Mouse (Mus musculus): ENCODE data around the gene Ugt1a7c. TPM values are rescaled to one million over a fixed set of nuclear protein-coding genes. Genes with fewer than 3 reads are reported as not detected.
A peak's percentile ranks its signal among the peaks of the same experiment; 100 is the strongest.
"Not testable (repeated sequence)": the region's sequence is repeated elsewhere in the genome, so short reads cannot be mapped to it uniquely, and the experiment has no call there.

Ugt1a7c gene
- polyA plus RNA-seq, 1 experiment, result 3.8 TPM

GRCm38 (mm10) chr1:88136646-88137045 lies 41.8 kb downstream of the Ugt1a7c start:
- H3K4me1 ChIP-seq (ENCODE audit: control insufficient read depth, insufficient read depth, low read length), result peaks cover 1% of the 10 kb centered on the region
- no peak overlapping the region for H3K4me3 ChIP-seq (replicated peaks; ENCODE audit: control insufficient read depth, low read depth, low read length)
- no peak overlapping the region for H3K27ac ChIP-seq (ENCODE audit: control insufficient read depth, insufficient read depth, low read depth, low read length, poor library complexity)
- 71% methylated on average over 2 of the region's 2 CpGs for WGBS
- TF ChIP-seq POLR2A (IDR thresholded peaks at IDR 0.05; ENCODE audit: borderline replicate concordance, control insufficient read depth, low read depth, low read length), result no peak
- TF ChIP-seq CTCF (IDR thresholded peaks at IDR 0.05; ENCODE audit: control insufficient read depth, insufficient read depth, low read length), result no peak

DNA sequence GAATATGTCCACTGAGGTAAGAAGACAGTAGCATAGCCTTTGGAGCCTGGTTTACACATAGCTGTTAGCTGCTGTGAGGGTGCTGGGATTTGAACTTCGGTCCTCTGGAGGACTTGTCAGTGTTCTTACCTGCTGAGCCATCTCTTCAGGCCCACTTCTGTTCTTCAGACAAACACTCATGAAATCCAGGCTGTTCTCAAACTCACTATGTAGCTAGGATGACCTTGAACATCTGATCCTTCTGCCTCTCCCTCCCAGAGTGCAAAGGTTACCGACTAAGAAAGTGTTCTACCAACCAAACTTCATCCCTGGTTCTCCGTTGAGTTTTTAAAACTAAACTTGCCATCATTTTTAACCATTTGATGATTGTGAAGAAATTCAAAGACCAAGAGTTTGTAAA lies 42.4 kb downstream of the Ugt1a7c start:
- 76% methylated on average over 3 of the region's 3 CpGs for WGBS
- peaks cover 1% of the 10 kb centered on the region for H3K4me1 ChIP-seq (ENCODE audit: control insufficient read depth, insufficient read depth, low read length)
- no peak for TF ChIP-seq CTCF (IDR thresholded peaks at IDR 0.05; ENCODE audit: control insufficient read depth, insufficient read depth, low read length)
- no peak for TF ChIP-seq POLR2A (IDR thresholded peaks at IDR 0.05; ENCODE audit: borderline replicate concordance, control insufficient read depth, low read depth, low read length)
- no peak overlapping the region for H3K4me3 ChIP-seq (replicated peaks; ENCODE audit: control insufficient read depth, low read depth, low read length)
- H3K27ac ChIP-seq (ENCODE audit: control insufficient read depth, insufficient read depth, low read depth, low read length, poor library complexity), result no peak overlapping the region

- no peak overlapping the region for H3K4me3 ChIP-seq (replicated peaks; ENCODE audit: control insufficient read depth, low read depth, low read length)
Measured at GRCm38 (mm10) chr1:88138145-88138544, 43.3 kb downstream of the Ugt1a7c start.

GRCm38 (mm10) chr1:88140492-88140891 lies 45.6 kb downstream of the Ugt1a7c start:
- H3K27ac ChIP-seq (ENCODE audit: control insufficient read depth, insufficient read depth, low read depth, low read length, poor library complexity); H3K4me3 ChIP-seq (replicated peaks; ENCODE audit: control insufficient read depth, low read depth, low read length); H3K4me1 ChIP-seq (ENCODE audit: control insufficient read depth, insufficient read depth, low read length): not testable (repeated sequence)
- 29% methylated on average over 1 of the region's 1 CpGs for WGBS

More at GRCm38 (mm10) chr1:88138145-88138544, 43.3 kb downstream of the Ugt1a7c start:
- Histone ChIP-seq H3K4me1 (ENCODE audit: control insufficient read depth, insufficient read depth, low read length) (peaks cover 1% of the 10 kb centered on the region), H3K27ac (ENCODE audit: control insufficient read depth, insufficient read depth, low read depth, low read length, poor library complexity) (no peak overlapping the region)
- WGBS, result 79% methylated on average over 1 of the region's 1 CpGs
- TF ChIP-seq POLR2A (IDR thresholded peaks at IDR 0.05; ENCODE audit: borderline replicate concordance, control insufficient read depth, low read depth, low read length) (no peak), CTCF (IDR thresholded peaks at IDR 0.05; ENCODE audit: control insufficient read depth, insufficient read depth, low read length) (no peak)

GRCm38 (mm10) chr1:88143966-88144675 lies 49.3 kb downstream of the Ugt1a7c start:
- WGBS, result 18% methylated on average over 5 of the region's 5 CpGs
- TF ChIP-seq CTCF (IDR thresholded peaks at IDR 0.05; ENCODE audit: control insufficient read depth, insufficient read depth, low read length), result peak; percentile 65

DNA sequence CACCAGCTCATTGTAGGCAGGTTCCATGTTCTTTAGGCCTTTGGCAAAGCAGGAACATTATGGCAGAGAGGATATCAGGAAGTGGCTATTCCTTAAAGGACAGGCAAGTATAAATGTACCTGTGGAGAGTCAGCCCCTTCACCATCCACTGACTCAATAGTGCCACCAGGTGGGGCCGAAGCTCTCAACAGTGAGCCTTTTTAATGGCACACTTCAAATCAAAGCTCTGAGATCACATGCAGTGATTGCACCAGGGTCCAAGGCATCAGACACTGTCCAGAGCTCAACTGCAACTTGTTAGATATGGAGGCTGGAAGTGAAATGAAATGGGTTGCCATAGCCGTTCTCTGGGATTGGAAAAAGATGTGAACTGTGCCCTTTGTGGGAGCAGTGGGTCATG lies 50.4 kb downstream of the Ugt1a7c start:
- not testable (repeated sequence) for H3K4me1 ChIP-seq (ENCODE audit: control insufficient read depth, insufficient read depth, low read length); H3K27ac ChIP-seq (ENCODE audit: control insufficient read depth, insufficient read depth, low read depth, low read length, poor library complexity); H3K4me3 ChIP-seq (replicated peaks; ENCODE audit: control insufficient read depth, low read depth, low read length)
- 75% methylated on average over 2 of the region's 2 CpGs for WGBS

More at GRCm38 (mm10) chr1:88143966-88144675, 49.3 kb downstream of the Ugt1a7c start:
- H3K4me3 ChIP-seq (replicated peaks; ENCODE audit: control insufficient read depth, low read depth, low read length); H3K4me1 ChIP-seq (ENCODE audit: control insufficient read depth, insufficient read depth, low read length); H3K27ac ChIP-seq (ENCODE audit: control insufficient read depth, insufficient read depth, low read depth, low read length, poor library complexity): not testable (repeated sequence)

GRCm38 (mm10) chr1:88150133-88150532 lies 55.3 kb downstream of the Ugt1a7c start:
- not testable (repeated sequence) for H3K4me3 ChIP-seq (replicated peaks; ENCODE audit: control insufficient read depth, low read depth, low read length); H3K27ac ChIP-seq (ENCODE audit: control insufficient read depth, insufficient read depth, low read depth, low read length, poor library complexity); H3K4me1 ChIP-seq (ENCODE audit: control insufficient read depth, insufficient read depth, low read length)
- 86% methylated on average over 2 of the region's 2 CpGs for WGBS

DNA sequence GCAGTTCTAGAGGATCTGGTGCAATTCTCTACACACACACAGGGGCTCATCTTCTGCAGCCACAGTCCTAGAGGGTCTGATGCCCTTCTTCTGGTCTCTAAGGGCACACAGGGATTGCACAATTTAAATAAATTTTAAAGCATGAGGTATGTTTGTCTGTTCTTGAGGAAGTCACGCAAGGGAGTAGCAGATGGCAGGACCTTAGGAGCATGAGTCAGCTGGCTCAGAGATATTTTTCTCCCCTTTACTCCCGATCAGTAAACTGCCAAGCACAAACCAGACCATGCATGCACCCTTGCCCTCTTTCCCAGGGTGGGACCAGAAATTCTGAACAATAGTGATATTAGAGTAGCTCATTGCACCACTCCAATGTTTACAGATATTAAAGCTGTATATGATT lies 63.6 kb downstream of the Ugt1a7c start:
- TF ChIP-seq CTCF (IDR thresholded peaks at IDR 0.05; ENCODE audit: control insufficient read depth, insufficient read depth, low read length) (no peak), POLR2A (IDR thresholded peaks at IDR 0.05; ENCODE audit: borderline replicate concordance, control insufficient read depth, low read depth, low read length) (no peak)
- Histone ChIP-seq H3K27ac (ENCODE audit: control insufficient read depth, insufficient read depth, low read depth, low read length, poor library complexity) (no peak overlapping the region), H3K4me3 (replicated peaks; ENCODE audit: control insufficient read depth, low read depth, low read length) (no peak overlapping the region), H3K4me1 (ENCODE audit: control insufficient read depth, insufficient read depth, low read length) (no peaks in the 10 kb centered on the region)
- 19% methylated on average over 2 of the region's 2 CpGs for WGBS

- H3K4me1 ChIP-seq (ENCODE audit: control insufficient read depth, insufficient read depth, low read length), result no peaks in the 10 kb centered on the region
- no peak within 1 kb of the TSS for H3K27ac ChIP-seq (ENCODE audit: control insufficient read depth, insufficient read depth, low read depth, low read length, poor library complexity)
- TF ChIP-seq POLR2A (IDR thresholded peaks at IDR 0.05; ENCODE audit: borderline replicate concordance, control insufficient read depth, low read depth, low read length) (no peak), CTCF (IDR thresholded peaks at IDR 0.05; ENCODE audit: control insufficient read depth, insufficient read depth, low read length) (no peak)
- no peak within 1 kb of the TSS for H3K4me3 ChIP-seq (replicated peaks; ENCODE audit: control insufficient read depth, low read depth, low read length)
- WGBS, result 88% methylated on average over 5 of the region's 5 CpGs
Measured at GRCm38 (mm10) chr1:88165711-88166110, 70.8 kb downstream of the Ugt1a7c start, which contains the start of gene Ugt1a5. TSS of gene Ugt1a5 (plus strand) at chr1:88166012.

DNA sequence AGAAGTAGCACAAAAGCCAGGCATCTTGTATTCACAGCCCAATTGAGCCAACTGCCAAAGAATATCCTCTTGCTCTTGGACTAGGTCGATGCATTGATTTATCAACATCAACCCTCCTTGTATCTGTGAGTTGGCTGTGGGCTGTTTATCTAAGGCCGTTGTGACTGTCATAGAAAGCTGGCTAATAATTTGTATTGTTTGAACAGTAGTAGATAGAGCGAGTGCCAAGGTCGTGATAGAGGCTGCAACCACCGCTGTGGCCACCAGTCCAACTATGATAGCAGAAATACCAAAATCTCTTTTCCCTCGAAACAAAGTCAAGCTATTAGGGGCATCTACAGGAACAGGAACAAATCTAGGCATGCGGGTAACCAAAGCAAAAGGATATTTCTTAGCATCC lies 77.3 kb downstream of the Ugt1a7c start:
- 75% methylated on average over 7 of the region's 7 CpGs for WGBS

More for the DNA sequence above, 77.3 kb downstream of the Ugt1a7c start:
- not testable (repeated sequence) for H3K4me3 ChIP-seq (replicated peaks; ENCODE audit: control insufficient read depth, low read depth, low read length); H3K4me1 ChIP-seq (ENCODE audit: control insufficient read depth, insufficient read depth, low read length); H3K27ac ChIP-seq (ENCODE audit: control insufficient read depth, insufficient read depth, low read depth, low read length, poor library complexity)
